Mouse (Mus musculus) thymus, adult 2 months (tissue): ENCODE measurements at regions not wholly inside any gene's neighbourhood (a gene's known extent, or its start where the extent isn't known, plus 50 kb on each side); places are given as distances from the start of the nearest gene placed in this dataset.

ENCODE experiments used
- CTCF ChIP-seq: fragments of 200-500 bp; IDR thresholded peaks from 2 replicates; pipeline ENCODE4 v1.5.1; 2012; ENCODE audit warnings: mild to moderate bottlenecking, control low read depth, low read length, moderate library complexity, borderline replicate concordance; ENCODE audit not compliant: control insufficient read depth, poor library complexity, insufficient read depth; ENCODE audit errors: extremely low read depth
- POLR2A ChIP-seq: fragments of 200-500 bp; IDR thresholded peaks from 2 replicates; pipeline ENCODE4 v1.6.1; 2012; ENCODE audit warnings: mild to moderate bottlenecking, low read length, control low read depth, moderate library complexity; ENCODE audit not compliant: control insufficient read depth, poor library complexity, insufficient read depth; ENCODE audit errors: extremely low read depth

DNA sequence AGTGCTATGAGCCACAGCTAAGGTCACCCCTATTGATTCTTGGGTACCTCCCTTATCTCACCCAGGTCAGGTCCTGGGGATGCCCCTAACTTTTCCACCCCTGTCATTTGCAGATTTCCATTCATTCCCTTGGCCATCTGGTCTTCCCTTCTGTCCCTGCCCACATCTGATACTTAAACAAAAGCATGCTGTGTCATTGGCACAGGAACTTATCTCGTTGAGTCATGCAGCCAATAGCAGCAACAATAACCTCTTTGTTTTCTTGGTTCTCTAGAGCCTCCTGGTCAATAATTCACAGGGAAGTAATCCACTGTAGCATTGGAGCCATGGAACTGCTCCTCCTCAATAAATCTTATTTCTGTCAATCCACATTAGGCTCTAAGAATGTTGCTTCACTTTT is 653.0 kb upstream of the Slc39a10 start:
- no peak for TF ChIP-seq POLR2A
- no peak for TF ChIP-seq CTCF
